Mouse (Mus musculus) adrenal gland, adult 2 months (tissue): Measurements from ENCODE around the gene Bicc1. TPM values are rescaled to one million over a fixed set of nuclear protein-coding genes. Genes with fewer than 3 reads are reported as not detected.
"Not testable (repeated sequence)": the region's sequence is repeated elsewhere in the genome, so short reads cannot be mapped to it uniquely, and the experiment has no call there.

Source experiments
- DNase-seq: peaks from one replicate; pipeline ENCODE4 v3.0.0; 2021
- polyA plus RNA-seq: library from polyadenylated mRNA; depleted of rRNA; stranded (reverse); fragments of >200 nt; gene quantifications from 2 replicates; pipeline ENCODE4 v1.2.3, GENCODE M21; 2012
- total RNA-seq, 2 experiments: library from RNA; stranded (reverse); gene quantifications; 2 replicates each; pipeline ENCODE4 v1.2.3; 2021

The Bicc1 gene
- total and polyA plus RNA-seq, 3 experiments = 5.5 to 20.3 (median 12.8) TPM

DNA sequence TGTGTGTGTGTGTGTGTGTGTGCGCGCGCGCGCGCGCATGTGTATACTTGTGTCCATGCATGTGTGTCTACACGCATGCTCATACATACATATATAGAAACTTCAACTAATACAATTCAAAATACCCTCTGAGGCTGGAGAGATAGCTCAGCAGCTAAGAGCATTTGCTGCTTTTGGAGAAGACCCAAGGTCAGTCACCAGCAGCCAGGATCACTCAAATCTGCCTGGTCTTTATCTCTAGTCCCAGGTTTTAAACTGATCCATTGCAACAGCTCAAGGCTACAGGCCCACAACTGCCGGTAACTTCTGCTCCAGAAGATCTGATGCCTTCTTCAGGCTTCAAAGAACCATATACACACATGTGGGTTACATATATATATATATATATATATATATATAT lies 163.4 kb downstream of the Bicc1 start:
- DNase-seq = peak; percentile 43

DNA sequence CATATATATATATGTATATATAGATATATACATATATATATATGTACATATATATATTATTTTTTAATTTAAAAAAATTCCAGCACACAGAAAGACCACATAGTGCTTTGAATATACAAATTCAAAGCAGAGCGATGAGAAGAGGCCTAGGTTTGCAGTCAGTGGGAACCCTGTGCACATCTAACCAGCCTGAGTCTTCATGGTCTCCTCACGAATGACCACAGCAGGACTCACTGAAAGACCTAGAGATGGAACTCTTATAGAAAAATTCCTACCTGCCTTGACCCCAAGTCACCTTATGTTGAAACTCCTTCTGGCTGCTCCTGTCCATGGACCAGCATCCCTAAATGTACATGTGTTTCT lies 165.4 kb downstream of the Bicc1 start:
- no peak for DNase-seq

DNA sequence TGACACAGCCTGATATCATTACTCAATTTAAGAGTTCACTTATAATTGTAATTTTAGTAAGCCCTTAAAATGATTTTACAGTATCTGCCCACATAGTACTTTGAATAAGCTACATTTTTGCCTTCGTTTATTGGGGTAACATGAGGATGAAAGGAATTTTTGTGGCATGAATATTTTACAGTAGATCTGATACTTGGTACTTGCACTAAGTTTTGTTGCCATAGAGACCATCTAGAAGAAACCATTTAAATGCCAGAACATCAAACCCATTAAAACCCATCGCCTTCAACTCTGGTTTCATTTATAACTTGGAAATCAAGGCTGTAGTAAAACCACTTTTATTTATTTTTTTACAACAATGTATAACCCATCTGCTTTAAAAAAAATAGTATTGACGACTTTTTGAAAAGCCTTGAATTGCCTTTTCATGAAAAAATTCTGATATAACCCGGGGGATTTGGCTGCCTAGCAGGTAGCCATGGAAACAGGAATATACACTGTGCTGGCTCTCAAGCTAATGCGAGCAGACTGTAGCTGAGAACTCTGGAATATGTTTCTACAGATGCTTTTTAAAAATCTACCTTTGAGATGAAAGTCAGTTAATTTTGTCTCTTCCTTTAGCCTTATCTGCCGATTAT lies 165.9 kb downstream of the Bicc1 start:
- DNase-seq = no peak

DNA sequence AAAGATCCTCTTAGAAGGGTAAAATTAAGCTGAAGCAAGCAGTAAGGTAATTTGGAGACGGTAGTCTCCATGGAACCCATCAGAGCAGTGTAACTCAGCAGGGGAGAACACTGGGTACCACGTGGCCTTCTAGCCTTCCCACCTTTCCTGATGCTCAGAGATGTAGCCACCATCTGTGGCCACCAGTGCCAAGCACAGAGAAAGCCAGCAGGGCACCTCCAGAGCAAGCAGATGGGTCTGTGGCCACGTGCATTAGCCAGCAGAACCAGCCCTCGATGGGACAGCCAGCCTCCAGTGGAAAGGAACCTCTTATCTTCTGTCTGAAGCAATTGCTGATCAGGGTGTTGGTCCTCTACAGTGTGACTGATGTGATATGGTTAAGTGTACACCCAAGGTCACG lies 172.1 kb downstream of the Bicc1 start:
- no peak for DNase-seq

DNA sequence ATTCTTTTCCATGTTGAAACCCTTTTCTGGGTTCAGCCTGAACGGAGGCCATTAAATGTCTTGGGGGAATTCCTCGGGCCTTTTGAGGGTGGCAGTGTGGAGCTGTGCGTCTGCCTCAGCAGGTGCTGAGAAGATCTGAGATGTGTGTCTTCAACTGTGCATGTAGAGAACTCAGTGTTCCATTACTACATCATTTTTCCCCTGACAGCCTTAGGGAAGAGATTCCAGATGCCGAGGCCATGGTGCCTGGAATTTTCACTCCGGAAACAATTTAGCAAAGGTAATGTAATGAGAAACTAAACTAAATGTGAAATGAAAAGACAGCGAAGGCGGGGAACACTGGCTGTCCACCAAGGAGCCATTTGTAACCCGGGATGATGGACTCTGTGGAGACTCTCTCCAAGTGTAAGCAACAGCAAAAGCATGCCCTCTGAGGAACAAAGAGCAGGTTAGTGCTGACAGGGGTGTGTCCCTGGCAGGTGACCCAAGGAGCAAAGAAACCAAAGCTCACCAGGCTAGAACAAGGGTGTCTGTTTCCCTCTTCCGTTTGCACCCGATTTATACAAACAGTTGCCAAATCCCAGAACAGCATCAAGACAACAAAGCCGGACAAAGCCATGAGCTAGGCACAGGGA lies 176.3 kb downstream of the Bicc1 start:
- no peak for DNase-seq

DNA sequence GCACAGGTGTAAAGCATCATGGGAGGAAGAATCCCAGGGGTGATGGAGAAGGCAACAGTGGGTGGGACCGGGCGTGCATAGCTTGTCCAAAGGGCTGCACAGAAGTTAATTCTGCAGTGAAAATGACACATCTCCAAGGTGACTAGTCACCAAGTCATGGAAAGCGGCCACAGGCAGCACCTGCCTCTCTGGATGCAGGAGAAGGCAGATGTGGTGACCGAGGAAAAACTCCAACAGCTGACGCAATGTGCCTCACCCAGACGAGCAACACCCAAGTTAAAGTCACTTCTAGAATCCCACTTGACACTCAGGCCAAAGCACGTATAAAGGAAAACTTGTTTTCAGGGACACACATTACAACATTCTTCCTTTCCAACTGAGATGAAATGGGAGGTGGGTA lies 177.3 kb downstream of the Bicc1 start:
- no peak for DNase-seq

DNA sequence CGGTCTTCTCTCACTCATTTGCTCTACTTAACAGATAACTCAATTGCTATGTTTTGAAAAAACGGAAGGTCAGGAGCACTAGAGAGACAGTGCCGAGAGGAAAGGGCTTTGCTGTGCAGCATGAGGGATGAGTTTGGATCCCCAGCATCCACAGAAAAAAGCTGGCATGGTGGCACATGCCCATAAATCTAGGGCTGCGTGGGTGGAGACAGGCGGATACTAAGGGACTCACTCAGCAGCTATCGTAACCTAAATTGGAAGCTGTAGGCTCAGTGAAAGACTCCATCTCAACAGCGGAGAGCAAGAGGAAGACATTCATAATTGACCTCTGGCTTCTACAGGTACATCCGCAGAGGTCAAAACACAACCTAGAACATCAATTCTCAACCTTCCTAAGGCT lies 179.8 kb downstream of the Bicc1 start:
- DNase-seq = no peak

DNA sequence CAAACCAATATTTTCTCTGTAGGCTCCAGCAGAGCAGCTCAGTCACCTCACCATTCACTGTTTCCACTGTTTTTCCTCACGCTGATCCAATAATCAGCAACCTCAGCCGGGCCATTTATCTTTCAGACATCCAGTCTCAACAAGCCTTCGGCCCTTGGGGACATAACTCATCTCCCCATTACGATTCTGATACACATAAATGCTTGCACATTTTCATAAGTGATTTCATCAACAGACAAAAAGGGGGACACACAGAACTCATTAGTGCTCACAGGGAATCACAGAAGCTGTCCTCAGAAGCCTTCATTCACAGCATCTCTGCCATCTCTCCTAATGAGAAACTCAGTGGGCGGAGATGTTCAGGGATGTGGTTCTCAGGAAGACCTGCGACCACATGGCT lies 182.4 kb downstream of the Bicc1 start:
- DNase-seq = no peak

DNA sequence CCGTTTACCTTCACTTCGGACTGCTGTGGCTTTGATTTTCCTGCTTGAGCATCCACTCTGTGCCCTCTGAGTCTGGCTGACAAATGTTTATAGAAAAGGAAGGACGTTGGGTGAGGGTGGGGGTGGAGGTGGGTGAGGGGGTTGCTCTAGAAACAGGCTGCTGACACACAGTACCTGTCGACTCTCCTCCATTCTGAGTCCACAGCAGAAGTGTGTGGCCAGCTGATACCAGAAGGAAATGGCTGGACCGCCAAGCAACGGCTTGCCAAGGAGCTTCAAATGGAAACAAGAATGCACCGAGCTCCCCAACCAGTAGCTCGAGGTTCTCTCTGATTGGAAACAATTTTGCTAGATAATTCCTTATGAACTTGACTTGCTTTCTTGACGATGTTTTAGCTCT lies 182.9 kb downstream of the Bicc1 start:
- DNase-seq = no peak

DNA sequence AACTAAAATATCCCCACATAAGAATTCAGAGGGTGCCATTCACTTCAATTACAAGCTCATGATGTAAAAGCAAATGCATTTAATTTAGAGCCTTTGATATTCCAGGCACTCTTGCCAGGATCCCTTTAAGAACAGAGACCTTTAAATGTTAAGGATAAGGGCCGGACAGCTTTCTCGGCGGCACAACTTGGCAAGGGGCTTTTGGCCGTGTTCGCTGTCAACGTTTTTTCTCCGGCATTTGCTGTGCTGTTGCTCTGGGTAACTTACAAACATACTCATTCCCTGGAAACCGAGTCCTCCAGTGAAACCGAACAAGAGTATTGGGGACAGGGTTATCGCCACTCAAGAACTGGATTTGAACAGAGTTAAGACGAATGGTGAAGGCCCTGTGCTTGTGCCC lies 188.3 kb downstream of the Bicc1 start:
- no peak for DNase-seq

DNA sequence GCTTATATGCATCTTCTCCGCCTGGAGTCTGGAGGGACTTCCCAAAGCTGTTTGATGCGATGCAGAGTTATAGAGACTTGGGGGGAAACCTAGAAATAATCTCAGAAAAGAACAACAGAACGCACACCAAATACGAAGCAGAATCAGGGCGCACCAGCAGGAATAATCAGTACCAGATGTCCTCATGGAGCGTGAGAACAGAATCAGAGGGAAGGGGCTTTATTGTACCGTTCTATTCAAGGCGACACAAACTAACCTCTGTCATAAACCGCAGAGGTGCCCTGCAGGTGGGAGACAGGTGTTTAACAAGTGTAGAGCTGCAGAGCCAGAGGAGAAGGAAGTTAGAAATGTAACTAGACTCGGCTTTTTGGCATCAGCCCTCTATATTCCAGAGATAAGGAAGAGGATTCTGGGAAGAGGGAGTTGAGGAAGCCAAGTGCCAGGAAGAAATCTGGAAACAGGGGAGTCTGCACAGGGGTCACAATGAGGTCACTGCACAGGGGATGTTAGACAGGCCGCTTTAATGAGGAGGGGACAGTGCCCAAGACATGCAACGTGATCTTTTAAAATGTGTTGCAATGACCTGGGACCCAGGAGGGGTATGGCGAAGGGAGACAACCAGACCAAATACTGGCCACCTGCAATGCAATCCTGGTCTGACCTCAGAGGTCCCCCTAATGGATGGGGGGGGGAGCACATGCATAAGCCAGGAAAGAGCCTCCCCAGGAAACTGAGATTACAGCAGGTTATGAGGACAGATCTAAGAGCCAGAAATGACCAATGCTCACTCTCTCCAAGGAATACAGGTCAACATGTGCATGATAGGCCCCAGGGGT lies 190.4 kb downstream of the Bicc1 start:
- no peak for DNase-seq

DNA sequence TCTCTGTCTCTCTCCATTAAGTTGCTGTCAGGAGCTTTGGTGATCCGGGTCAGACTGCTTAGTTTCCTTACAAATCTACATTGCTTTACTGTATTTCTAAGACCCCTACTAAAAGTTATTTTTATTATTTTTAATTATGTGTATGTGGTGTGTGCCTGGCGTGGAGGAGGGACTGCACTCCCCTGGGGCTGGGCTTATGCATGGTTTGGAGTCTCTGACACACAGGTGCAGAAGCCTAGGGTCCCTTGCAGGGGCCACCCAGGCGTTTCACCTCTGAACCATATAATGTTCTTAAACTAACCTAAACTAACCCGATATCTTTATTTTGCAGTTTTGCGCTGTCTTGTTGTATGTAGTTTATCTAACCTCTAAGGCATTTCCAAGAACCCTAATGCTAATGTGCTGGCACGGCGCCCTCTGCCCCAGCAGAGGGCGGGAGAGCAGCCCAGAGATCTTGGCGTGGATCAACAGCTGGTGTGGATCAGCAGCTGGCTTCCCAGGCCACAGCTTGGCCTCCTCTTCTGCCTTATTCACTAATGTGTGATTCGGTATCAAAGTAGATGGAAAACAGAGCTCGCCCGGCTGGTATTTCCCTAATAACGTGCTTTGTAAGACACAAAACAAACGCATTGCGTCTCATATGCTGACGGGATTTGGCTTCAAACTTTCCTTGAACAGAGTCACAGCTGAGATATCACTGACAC lies 192.7 kb downstream of the Bicc1 start:
- DNase-seq = peak; percentile 30

DNA sequence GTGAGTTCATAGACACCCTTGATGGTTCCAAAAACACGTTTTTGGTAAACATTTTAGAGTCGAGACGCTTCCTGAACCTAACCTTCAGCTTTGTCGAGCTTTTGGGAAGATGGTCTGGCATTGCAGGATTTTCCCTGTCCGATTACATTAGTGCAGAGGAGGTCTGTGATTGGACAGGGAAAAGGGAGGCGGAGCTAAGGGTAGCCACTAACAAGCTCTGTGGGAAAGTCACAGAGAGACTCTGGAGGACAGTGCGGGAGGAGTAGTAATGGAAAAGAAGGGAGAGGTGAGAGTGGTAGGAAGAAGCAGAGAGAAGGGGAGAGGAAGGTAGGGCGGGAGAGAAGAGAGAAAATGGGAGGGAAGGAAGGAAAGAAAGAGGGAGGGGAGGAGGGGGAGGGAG lies 194.8 kb downstream of the Bicc1 start:
- peak; percentile 19 for DNase-seq

DNA sequence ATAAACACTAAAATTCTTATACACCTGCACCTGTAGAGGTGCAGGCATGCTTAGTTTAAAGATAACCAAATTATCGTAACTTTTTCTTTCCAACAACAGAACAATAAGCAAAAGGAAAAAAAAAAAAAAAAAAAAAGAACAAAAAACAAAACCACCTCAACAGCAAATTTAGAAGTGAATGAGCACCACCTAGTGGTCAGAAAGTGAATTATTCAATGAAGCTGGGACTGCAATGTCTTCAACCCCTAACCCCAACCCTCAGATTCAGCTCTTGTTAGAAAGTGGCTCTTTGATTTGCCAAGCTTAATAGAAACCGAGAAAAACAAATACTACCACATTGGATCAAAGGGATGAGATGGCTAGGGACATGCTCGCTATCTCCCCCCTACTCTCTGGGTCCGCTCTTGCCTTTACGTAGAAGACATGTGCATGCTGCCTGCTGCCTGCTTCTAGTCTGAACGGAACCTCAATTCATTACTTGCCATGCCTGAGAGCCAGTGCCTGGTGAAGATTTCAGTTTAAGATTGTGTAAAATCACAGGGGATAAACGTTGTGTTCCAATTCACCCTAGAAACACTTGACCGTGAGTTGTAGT lies 195.8 kb downstream of the Bicc1 start:
- peak; percentile 28 for DNase-seq

DNA sequence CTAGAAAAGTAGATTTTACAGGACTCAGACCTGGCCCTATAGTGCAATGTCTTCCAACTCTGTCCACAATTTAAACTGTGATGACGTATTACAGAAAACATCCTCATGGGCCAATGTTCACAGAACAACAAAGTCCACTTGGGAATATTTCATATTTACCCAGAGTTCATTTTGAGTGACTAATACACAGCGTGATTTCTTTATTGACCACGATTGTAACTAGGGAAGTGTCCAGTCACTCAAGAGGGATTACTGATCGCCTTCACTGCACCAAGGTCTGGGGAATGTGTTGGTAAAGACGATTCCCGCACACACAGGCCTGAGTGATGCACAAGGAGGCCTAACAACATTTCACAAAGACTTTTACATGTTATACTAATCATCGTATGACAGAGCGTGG lies 197.9 kb downstream of the Bicc1 start:
- DNase-seq = no peak

DNA sequence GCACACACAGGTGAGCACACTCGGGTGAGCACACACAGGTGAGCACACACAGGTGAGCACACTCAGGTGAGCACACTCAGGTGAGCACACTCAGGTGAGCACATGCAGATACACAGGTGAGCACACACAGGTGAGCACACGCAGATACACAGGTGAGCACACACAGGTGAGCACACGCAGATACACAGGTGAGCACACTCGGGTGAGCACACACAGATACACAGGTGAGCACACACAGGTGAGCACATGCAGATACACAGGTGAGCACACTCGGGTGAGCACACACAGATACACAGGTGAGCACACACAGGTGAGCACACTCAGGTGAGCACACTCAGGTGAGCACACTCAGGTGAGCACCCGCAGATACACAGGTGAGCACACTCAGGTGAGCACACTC lies 199.1 kb downstream of the Bicc1 start:
- not testable (repeated sequence) for DNase-seq

DNA sequence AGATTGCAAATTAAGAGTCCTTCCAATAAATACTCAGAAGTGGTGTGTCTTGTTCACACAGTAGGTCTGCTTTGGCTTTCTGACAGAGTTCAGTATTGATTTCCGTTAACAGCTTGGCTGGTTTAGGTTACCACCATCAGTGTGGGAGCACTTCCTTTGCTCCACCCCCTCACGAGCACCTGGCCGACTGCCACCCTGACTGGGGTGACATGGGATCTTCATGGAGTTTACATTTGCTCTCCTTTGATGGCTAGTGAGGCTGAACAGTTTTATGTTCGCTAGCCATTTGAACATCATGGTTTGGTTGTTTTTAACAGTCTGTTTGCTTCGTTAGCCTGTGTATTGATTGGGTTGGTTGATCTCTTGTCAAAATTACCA lies 206.7 kb downstream of the Bicc1 start:
- no peak for DNase-seq

DNA sequence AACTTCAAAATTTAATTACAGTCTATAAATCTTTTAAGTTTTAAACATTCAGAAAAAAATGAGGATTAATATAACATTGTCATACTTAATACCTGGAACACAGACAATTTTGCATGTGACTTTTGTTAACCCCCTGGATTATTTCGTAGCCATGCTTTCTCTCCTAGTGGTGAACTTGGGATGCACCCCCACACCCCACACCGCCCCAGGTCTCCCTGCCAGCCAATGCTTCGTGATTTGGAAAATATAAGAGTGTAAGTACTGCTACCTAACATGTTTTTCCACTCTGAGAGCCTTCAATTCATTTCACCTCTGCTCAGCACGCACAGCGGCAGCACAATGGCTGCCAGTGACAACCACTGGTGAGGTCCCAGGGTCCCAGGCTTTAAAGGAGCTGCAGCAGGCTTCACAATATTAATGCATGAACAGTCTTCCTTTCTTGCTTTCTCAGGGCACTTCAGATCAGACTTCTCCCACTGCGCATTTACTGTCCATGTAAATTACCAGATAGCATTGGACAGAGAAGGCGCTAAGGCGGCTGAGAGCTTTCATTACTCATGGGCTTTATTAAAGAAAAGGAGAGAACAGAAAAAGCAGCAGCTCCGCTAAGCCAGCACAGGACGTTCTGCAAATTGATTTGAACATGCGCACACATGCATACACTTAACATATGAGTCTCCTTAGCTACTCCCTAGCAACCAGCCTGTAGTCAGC lies 207.3 kb downstream of the Bicc1 start:
- DNase-seq = no peak

DNA sequence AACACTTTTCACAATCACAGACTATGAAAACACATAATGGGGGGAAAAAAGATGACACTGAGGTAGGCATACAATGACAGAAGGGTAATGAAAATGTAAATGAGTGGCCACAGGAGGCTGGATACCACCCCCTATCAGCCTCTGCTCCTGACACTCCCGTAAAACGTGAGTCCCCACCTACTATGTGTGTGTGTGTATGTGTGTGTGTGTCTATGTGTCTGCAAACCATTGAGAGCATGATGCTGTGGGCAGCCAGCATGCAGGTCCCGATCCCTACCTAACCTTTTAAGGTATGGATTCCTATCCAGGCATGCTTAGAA lies 209.4 kb downstream of the Bicc1 start:
- DNase-seq = no peak

DNA sequence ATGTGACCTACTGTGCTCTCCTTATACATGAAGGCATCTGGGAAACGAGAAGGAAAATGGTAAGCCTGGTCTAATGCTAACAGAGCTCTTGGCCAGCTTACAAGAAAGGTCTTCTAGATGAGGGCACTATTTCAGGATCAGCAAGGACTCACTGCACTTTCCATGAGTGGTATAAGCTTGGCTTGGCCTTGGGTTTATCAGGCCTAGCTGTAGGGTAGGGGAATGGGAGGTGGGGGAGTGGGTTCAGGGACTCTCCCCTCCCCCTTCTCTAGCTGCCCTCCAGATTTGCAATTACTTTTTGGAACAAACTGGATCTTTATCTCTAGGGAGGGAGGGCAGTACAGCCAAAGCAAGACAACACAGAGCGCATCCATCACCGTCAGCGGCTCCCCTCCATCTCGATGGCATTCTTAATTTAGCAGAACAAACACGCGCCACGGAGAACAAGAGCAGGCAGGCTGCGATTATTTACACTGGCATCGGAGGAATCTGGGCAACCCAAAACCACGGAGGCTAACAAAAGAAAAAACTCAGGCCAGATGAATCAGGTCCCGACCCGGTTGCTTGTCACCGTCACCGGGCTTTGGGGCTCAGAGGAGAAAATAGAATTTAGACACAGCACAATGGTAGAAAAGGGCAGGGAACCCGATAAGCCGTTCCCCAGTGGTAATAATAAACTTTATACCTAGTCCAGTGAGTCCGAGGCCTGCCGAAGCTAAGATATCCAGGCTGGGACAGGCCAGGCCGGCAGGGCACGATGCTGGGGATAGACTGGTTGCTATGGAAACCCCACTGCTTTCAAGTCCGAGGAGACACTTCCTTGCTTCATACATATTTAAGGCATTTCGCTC lies 210.0 kb downstream of the Bicc1 start:
- no peak for DNase-seq

DNA sequence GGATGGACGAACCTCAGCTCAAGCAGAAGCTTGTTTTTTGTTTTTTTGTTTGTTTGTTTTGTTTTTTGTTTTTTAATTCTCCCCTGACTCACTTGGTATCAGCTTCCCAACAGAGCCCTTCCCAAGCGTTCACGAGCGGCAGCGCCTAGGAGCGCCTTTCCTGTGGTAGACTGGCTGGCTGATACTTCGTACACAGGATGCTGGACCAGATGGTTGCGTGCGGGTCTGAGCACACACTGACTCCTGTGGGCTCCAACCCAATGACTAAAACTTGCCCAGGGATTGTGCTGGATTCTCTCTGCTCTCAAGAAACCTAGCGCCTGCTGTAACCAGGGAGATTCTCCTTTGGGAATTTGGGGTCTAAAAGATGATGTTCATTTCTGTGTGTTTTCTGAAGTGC lies 211.2 kb downstream of the Bicc1 start:
- no peak for DNase-seq
